Mouse (Mus musculus) embryonic fibroblast, embryonic 13.5 days (primary cell): Measurements from ENCODE around the gene Lck.

Source experiments
- CTCF ChIP-seq: IDR thresholded peaks from 2 replicates; pipeline ENCODE4 v1.5.1; 2011; ENCODE audit warnings: mild to moderate bottlenecking, control low read depth, low read length, moderate library complexity, borderline replicate concordance; ENCODE audit not compliant: insufficient read depth
- POLR2A ChIP-seq: IDR thresholded peaks from 2 replicates; pipeline ENCODE4 v1.6.1; 2011; ENCODE audit warnings: low read depth, mild to moderate bottlenecking, control low read depth, low read length, moderate library complexity

- no peak for TF ChIP-seq CTCF
- TF ChIP-seq POLR2A, result peak; percentile 95
Measured at GRCm38 (mm10) chr4:129600233-129601158, 27.1 kb upstream of the Lck start, which contains the start of the genes Eif3i and Tmem234.
